Mouse (Mus musculus) G1E (cell line): ENCODE data around the gene Fgf3.
"Not testable (repeated sequence)": the region's sequence is repeated elsewhere in the genome, so short reads cannot be mapped to it uniquely, and the experiment has no call there.

Experiments
- CTCF ChIP-seq: IDR thresholded peaks from 2 replicates; pipeline ENCODE4 v1.5.1; 2012; ENCODE audit warnings: low read depth, low read length, inconsistent platforms, mixed read lengths
- GATA1 ChIP-seq: IDR thresholded peaks from 2 replicates; pipeline ENCODE4 v1.6.1; 2012; ENCODE audit warnings: borderline replicate concordance, low read length, inconsistent platforms, mixed read lengths
- GATA2 ChIP-seq: IDR thresholded peaks from 2 replicates; pipeline ENCODE4 v1.6.1; 2012; ENCODE audit warnings: low read depth, low read length, inconsistent platforms, borderline replicate concordance
- POLR2AphosphoS5 ChIP-seq: IDR thresholded peaks from 2 replicates; pipeline ENCODE4 v1.6.1; 2012; ENCODE audit warnings: low read depth, low read length, inconsistent platforms; ENCODE audit not compliant: insufficient replicate concordance
- TAL1 ChIP-seq: conservative IDR thresholded peaks from 2 replicates; pipeline ENCODE4 v1.6.1; 2012; ENCODE audit warnings: low read depth, low read length, inconsistent platforms, mixed read lengths

GRCm38 (mm10) chr7:144890661-144891060, 52.8 kb downstream of the Fgf3 start:
- not testable (repeated sequence) for TF ChIP-seq CTCF, GATA2, POLR2AphosphoS5, TAL1, GATA1
